Mouse (Mus musculus) E14TG2a.4 (cell line): ENCODE measurements around the gene Ankrd13a.

Experiments
- CTCF ChIP-seq: conservative IDR thresholded peaks from 2 replicates; pipeline ENCODE4 v1.5.1; 2014; ENCODE audit warnings: low read length
- NANOG ChIP-seq: IDR thresholded peaks from 2 replicates; pipeline ENCODE4 v1.6.1; 2014; ENCODE audit warnings: borderline replicate concordance, low read length, mixed read lengths

- TF ChIP-seq CTCF (no peak), NANOG (no peak)
Observed at GRCm38 (mm10) chr5:114807893-114808292, 33.4 kb downstream of the Ankrd13a start.
